Mouse (Mus musculus): ENCODE data around the gene Ifitm5.

DNA sequence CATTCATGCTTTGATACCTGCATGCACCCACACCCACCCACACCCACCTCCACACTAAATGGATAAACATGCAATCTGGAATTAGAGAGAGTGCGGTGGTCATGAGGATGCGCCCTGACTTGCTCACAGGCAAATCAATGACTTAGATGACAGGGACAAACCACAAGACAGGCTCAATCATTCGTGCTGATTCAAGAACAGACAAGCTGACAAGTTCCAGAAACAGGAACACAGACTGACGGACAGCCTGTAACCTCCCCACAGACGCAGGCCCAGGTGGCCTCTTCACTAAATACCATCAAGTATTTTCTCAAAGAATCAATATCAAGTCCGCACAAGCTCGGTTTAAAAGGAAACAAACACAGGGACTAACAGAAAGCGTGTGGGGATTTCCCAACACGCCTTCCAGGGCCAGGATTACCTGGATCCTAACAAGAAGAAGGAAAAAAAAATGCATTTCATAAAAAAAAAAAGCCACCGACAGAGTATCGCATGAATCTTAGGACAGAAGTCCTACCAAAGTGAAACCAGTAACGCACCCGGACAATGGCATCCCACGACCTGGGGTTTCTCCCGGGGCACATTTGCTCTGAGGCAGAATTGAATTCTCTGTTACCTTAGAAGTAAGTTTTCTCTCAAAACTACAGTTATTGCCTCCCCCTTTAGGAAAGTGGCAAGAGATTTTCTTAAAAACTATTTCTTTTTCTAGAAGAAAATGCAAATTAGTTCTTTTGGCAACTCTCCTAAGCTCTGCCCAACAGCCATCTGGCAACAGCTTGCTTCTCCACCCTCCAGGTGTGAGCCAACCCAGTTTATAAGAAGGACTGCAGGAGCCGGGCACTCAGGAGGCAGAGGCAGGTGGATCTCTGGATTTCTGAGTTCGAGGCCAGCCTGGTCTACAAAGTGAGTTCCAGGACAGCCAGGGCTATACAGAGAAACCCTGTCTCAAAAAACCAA lies 37.4 kb upstream of the Ifitm5 start:
- TF ChIP-seq CTCF (IDR thresholded peaks at IDR 0.05; ENCODE audit: borderline replicate concordance, extremely low read depth, insufficient read depth, insufficient read length) (no peak), POLR2A (IDR thresholded peaks at IDR 0.05; ENCODE audit: borderline replicate concordance, extremely low read depth, insufficient read depth, insufficient read length, poor library complexity, severe bottlenecking) (no peak)

Data from brain, embryonic 14.5 days (tissue).